Mouse (Mus musculus): ENCODE measurements around the gene Adamts18.

The Adamts18 gene

GRCm38 (mm10) chr8:113660128-113660527, 188.4 kb downstream of the Adamts18 start:
- DNase-seq (ENCODE audit: low read depth): no peak

GRCm38 (mm10) chr8:113656681-113657298, 191.7 kb downstream of the Adamts18 start:
- no peak for DNase-seq (ENCODE audit: low read depth)

- DNase-seq (ENCODE audit: low read depth): no peak
Measured at GRCm38 (mm10) chr8:113656154-113656553, 192.4 kb downstream of the Adamts18 start.

GRCm38 (mm10) chr8:113653151-113653550, 195.4 kb downstream of the Adamts18 start:
- no peak for DNase-seq (ENCODE audit: low read depth)

- DNase-seq (ENCODE audit: low read depth): no peak
Measured at GRCm38 (mm10) chr8:113652450-113652849, 196.1 kb downstream of the Adamts18 start.

Measured in c-Kit-positive CD71-positive TER-119-negative erythroid progenitor cells, embryonic 14.5 days (primary cell).